Mouse (Mus musculus) thymus, postnatal 10 days (tissue): ENCODE results near the gene Pigr.

Source experiments
- DNase-seq, 2 experiments: peaks; one replicate each; pipeline ENCODE4 v3.0.0; 2021; ENCODE audit warnings: low spot score in 2 of 2

The Pigr gene

GRCm38 (mm10) chr1:130877889-130878614 is 51.6 kb downstream of the Pigr start:
- peak; percentile 5 to 35 for DNase-seq

GRCm38 (mm10) chr1:130879927-130880326 is 53.4 kb downstream of the Pigr start:
- DNase-seq, result no peak

DNA sequence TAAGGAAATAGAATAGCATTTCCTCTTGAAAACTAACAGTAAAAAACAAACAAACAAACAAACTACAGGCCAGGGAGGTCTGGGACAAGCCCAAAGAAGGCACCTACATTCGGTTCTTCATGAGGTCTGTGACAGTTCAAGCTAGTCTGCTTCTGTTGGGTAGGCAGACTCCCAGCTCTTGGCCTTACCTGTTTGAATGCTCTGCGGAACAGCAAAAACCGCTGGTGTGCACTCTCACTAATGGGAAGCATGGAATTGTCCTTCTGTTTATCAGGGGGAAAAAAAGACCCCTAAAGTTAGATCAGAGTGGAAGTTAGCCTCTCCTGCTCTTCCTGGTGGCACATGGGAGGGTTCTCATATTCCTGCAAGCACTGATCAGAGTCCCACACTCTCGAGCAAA is 56.7 kb downstream of the Pigr start:
- DNase-seq, result no peak

GRCm38 (mm10) chr1:130887354-130887753 is 60.9 kb downstream of the Pigr start, which contains the start of gene Il24:
Il24 (minus strand) TSS chr1:130887454.
- DNase-seq, result no peak

- no peak for DNase-seq
Measured at GRCm38 (mm10) chr1:130892446-130892845, 66.0 kb downstream of the Pigr start.

DNA sequence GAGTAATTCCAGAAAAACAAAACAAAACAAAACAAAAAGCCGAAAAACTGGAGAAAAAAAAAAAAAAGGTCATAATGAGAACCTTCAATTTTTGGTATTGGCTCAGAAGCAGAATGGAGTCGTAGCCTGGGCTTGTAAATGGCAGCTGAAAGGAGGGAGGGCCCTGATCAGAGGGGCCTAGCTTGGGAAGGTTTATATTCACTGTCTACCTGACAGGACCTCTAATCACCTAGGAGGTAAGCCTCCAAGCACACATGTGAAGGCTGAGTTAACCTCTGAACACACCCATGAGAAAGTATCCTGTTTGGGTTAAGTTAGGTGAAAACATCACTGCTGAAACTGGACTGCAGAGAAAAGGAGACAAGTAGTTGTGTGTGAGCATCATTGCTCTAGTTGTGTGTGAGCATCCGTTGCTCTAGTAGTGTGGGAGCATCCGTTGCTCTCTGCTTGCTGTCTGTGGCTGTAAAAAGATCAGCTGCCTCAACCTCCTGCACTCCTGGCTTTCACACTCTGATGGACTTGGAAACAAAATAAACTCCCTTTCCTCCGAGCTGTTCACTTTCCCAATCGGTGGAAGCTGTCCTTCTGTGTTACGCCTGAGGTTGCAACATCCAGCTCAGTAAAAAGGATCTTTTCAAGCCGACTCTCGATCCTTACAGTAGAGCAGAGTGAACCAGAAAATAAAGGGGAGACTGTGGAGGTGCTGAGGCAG is 67.0 kb downstream of the Pigr start:
- DNase-seq, result no peak

DNA sequence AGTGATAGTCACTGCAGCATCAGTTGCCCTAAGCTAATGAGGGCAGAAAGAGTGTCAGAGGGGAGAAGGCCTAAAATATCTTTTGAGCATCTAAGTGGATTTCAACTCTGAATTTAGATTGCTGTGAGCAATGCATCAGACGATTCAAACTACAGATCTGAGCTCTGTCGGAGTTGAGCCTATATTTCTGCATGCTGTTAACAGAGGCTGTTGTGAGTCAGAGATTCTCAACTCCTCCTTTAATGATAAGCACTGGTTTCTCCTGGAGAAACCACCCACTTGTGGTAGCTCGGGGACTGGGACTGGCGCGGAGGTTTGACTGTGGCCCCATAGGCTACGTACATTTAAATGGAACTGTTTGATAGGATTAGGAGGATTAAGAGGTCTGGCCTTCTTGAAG is 68.0 kb downstream of the Pigr start:
- DNase-seq, result no peak
